Mouse (Mus musculus): ENCODE measurements around the gene Vim. TPM values are rescaled to one million over a fixed set of nuclear protein-coding genes. Genes with fewer than 3 reads are reported as not detected.

The Vim gene
- total RNA-seq (2014; rRNA removed) (432 and 554 TPM in 2 replicates), polyA plus RNA-seq (2015; fragmentation: Nextera tagmentation; extraction: Ambion mirVana) (223 and 244 TPM in 2 replicates)

- H3K4me3 ChIP-seq (ENCODE audit: low read depth, low read length), result peak within 1 kb of the TSS; percentile 55
- 0 out of 2 replicates have a peak, but pooled peaks cover 7% of the 10 kb centered on the region for H3K4me1 ChIP-seq (ENCODE audit: insufficient read depth, low read length)
- H3K27me3 ChIP-seq (ENCODE audit: insufficient read depth, low read length), result no peaks in the 10 kb centered on the region
- TF ChIP-seq CTCF (IDR thresholded peaks at IDR 0.05), result no peak
- ATAC-seq (ENCODE audit: low FRiP score), result peak; percentile 89
- H3K4me2 ChIP-seq (ENCODE audit: low read depth, low read length, poor library complexity, severe bottlenecking), result peak within 1 kb of the TSS; percentile 88
- H3K9ac ChIP-seq (replicated peaks; ENCODE audit: low read length, poor library complexity, severe bottlenecking), result peak within 1 kb of the TSS; percentile 59
- H3K27ac ChIP-seq (ENCODE audit: low read depth, low read length), result peak within 1 kb of the TSS; percentile 64
- WGBS, result under 1% methylated on average over 24 of the region's 26 CpGs
- H3K36me3 ChIP-seq (ENCODE audit: insufficient read depth, low read length), result no peaks in the 10 kb centered on the region
- peak; percentile 93 for DNase-seq (ENCODE audit: low spot score)
- no peaks in the 10 kb centered on the region for H3K9me3 ChIP-seq (ENCODE audit: low read length)
Measured at GRCm38 (mm10) chr2:13573408-13574065, at the start of gene Vim. Gene Vim, plus strand, starts transcription at chr2:13573927.

- WGBS, result 89% methylated on average over 2 of the region's 2 CpGs
Measured at GRCm38 (mm10) chr2:13526205-13526604, 47.5 kb upstream of the Vim start.

DNA sequence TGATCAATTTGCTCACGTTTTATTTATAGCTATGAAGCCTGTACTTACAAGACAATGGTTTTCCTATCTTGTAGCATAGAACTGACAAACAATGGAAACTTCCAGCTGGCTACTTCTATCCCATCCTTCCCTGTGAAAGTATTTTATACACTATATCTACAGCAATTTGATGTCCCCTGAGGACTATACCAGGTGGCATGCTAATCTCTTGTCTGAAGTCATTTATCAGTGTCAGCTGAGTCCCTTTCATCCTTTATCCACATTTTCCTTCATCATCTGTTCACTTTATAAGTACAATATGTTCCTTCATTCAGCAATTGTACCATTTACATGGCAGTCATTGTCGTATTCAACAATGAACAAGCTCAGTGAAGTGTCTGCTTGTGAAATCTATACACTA is 46.6 kb upstream of the Vim start:
- ATAC-seq (ENCODE audit: low FRiP score) (no peak), DNase-seq (ENCODE audit: low spot score) (no peak)
- no peak overlapping the region for H3K4me3 ChIP-seq (ENCODE audit: low read depth, low read length)

More at GRCm38 (mm10) chr2:13526205-13526604, 47.5 kb upstream of the Vim start:
- H3K4me3 ChIP-seq (ENCODE audit: low read depth, low read length), result no peak overlapping the region
- H3K36me3 ChIP-seq (ENCODE audit: insufficient read depth, low read length), result no peaks in the 10 kb centered on the region
- no peaks in the 10 kb centered on the region for H3K4me1 ChIP-seq (ENCODE audit: insufficient read depth, low read length)
- no peak for TF ChIP-seq CTCF (IDR thresholded peaks at IDR 0.05)
- no peak overlapping the region for H3K4me2 ChIP-seq (ENCODE audit: low read depth, low read length, poor library complexity, severe bottlenecking)
- no peak for ATAC-seq (ENCODE audit: low FRiP score)
- H3K9ac ChIP-seq (replicated peaks; ENCODE audit: low read length, poor library complexity, severe bottlenecking), result no peak overlapping the region
- DNase-seq (ENCODE audit: low spot score), result no peak
- H3K9me3 ChIP-seq (ENCODE audit: low read length), result no peaks in the 10 kb centered on the region
- H3K27ac ChIP-seq (ENCODE audit: low read depth, low read length), result no peak overlapping the region
- no peaks in the 10 kb centered on the region for H3K27me3 ChIP-seq (ENCODE audit: insufficient read depth, low read length)

DNA sequence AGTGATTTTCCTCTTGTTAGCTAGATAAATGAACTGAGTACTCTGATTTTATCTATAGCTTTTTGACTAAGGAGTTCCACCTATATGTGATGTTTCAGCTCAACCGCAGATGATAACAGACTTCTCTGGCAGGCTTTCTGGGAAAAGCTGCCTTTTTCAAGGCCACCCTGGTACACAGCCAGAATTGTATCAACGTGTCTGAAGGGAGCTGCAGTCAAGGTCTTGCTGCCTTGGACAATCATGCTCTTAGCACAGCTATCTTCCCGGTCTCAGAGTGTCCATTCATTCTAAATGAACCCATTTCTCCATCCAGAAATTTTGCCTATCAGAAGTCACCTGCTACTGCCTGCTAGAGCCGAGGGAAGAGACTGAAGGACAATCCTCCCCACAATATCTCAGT is 46.2 kb upstream of the Vim start:
- ATAC-seq (ENCODE audit: low FRiP score) (no peak), DNase-seq (ENCODE audit: low spot score) (no peak)
- no peaks in the 10 kb centered on the region for H3K9me3 ChIP-seq (ENCODE audit: low read length)
- H3K36me3 ChIP-seq (ENCODE audit: insufficient read depth, low read length), result no peaks in the 10 kb centered on the region
- WGBS, result 71% methylated on average over 4 of the region's 4 CpGs
- H3K27ac ChIP-seq (ENCODE audit: low read depth, low read length), result no peak overlapping the region
- TF ChIP-seq CTCF (IDR thresholded peaks at IDR 0.05), result no peak
- no peaks in the 10 kb centered on the region for H3K4me1 ChIP-seq (ENCODE audit: insufficient read depth, low read length)
- H3K4me3 ChIP-seq (ENCODE audit: low read depth, low read length), result no peak overlapping the region
- H3K27me3 ChIP-seq (ENCODE audit: insufficient read depth, low read length), result no peaks in the 10 kb centered on the region
- no peak overlapping the region for H3K9ac ChIP-seq (replicated peaks; ENCODE audit: low read length, poor library complexity, severe bottlenecking)
- H3K4me2 ChIP-seq (ENCODE audit: low read depth, low read length, poor library complexity, severe bottlenecking), result no peak overlapping the region

More for the DNA sequence above, 46.6 kb upstream of the Vim start:
- Histone ChIP-seq H3K27me3 (ENCODE audit: insufficient read depth, low read length) (no peaks in the 10 kb centered on the region), H3K27ac (ENCODE audit: low read depth, low read length) (no peak overlapping the region), H3K9me3 (ENCODE audit: low read length) (no peaks in the 10 kb centered on the region), H3K9ac (replicated peaks; ENCODE audit: low read length, poor library complexity, severe bottlenecking) (no peak overlapping the region), H3K36me3 (ENCODE audit: insufficient read depth, low read length) (no peaks in the 10 kb centered on the region), H3K4me2 (ENCODE audit: low read depth, low read length, poor library complexity, severe bottlenecking) (no peak overlapping the region), H3K4me1 (ENCODE audit: insufficient read depth, low read length) (no peaks in the 10 kb centered on the region)
- TF ChIP-seq CTCF (IDR thresholded peaks at IDR 0.05), result no peak
- 48% methylated on average over 2 of the region's 2 CpGs for WGBS

DNA sequence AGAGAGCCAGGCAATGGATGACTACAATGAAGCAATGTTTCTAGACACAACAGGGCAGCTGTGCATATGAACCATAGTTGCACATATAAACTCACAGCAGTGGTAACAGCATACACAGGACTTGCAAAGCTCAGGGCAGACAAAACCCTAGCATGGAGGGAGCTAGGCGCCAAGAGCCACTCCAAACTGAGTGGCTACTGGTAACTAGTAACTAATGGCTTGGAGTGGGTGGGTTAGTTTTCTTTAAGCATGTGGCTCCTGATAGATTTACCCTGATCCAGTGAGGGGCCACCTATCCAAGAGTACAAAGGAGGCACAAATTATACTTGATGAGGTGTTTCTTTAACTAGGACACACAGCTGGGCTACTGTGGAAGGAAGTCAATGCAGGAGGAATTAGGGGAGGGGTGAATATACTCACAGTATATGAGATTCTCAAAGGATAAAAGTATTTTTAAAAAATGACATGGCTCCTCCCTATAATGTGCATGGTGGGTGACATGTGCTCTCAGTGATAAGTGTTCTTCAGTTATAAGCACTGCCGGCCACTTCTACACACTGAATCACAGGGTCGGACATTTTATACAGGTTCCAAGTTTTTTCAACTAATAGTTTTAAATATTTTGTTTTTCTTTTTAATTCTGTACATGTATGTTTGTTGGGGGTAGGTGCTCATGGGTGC is 44.3 kb upstream of the Vim start:
- WGBS, result 97% methylated on average over 3 of the region's 3 CpGs
- no peak for TF ChIP-seq CTCF (IDR thresholded peaks at IDR 0.05)

GRCm38 (mm10) chr2:13530639-13531038 is 43.1 kb upstream of the Vim start:
- TF ChIP-seq CTCF (IDR thresholded peaks at IDR 0.05), result no peak
- no peak overlapping the region for H3K9ac ChIP-seq (replicated peaks; ENCODE audit: low read length, poor library complexity, severe bottlenecking)
- no peak overlapping the region for H3K4me3 ChIP-seq (ENCODE audit: low read depth, low read length)
- H3K27ac ChIP-seq (ENCODE audit: low read depth, low read length), result no peak overlapping the region
- H3K9me3 ChIP-seq (ENCODE audit: low read length), result no peaks in the 10 kb centered on the region
- no peak overlapping the region for H3K4me2 ChIP-seq (ENCODE audit: low read depth, low read length, poor library complexity, severe bottlenecking)
- DNase-seq (ENCODE audit: low spot score), result no peak
- no peaks in the 10 kb centered on the region for H3K4me1 ChIP-seq (ENCODE audit: insufficient read depth, low read length)
- no peak for ATAC-seq (ENCODE audit: low FRiP score)
- no peaks in the 10 kb centered on the region for H3K27me3 ChIP-seq (ENCODE audit: insufficient read depth, low read length)
- H3K36me3 ChIP-seq (ENCODE audit: insufficient read depth, low read length), result no peaks in the 10 kb centered on the region
- WGBS, result 93% methylated on average over 6 of the region's 6 CpGs

More for the DNA sequence above, 44.3 kb upstream of the Vim start:
- DNase-seq (ENCODE audit: low spot score), result no peak
- Histone ChIP-seq H3K4me1 (ENCODE audit: insufficient read depth, low read length) (no peaks in the 10 kb centered on the region), H3K9ac (replicated peaks; ENCODE audit: low read length, poor library complexity, severe bottlenecking) (no peak overlapping the region), H3K27ac (ENCODE audit: low read depth, low read length) (no peak overlapping the region), H3K36me3 (ENCODE audit: insufficient read depth, low read length) (no peaks in the 10 kb centered on the region), H3K4me2 (ENCODE audit: low read depth, low read length, poor library complexity, severe bottlenecking) (no peak overlapping the region), H3K27me3 (ENCODE audit: insufficient read depth, low read length) (no peaks in the 10 kb centered on the region), H3K4me3 (ENCODE audit: low read depth, low read length) (no peak overlapping the region), H3K9me3 (ENCODE audit: low read length) (no peaks in the 10 kb centered on the region)
- no peak for ATAC-seq (ENCODE audit: low FRiP score)

All from midbrain, postnatal 0 days (tissue).